Mouse (Mus musculus) bone marrow macrophage, adult 2 months (primary cell): Measurements from ENCODE around the gene Gtf2e1.

Experiments used
- CTCF ChIP-seq: IDR thresholded peaks from 2 replicates; pipeline ENCODE4 v1.5.1; 2012; ENCODE audit warnings: low read depth, mild to moderate bottlenecking, low read length, moderate library complexity
- POLR2A ChIP-seq: IDR thresholded peaks from 2 replicates; pipeline ENCODE4 v1.6.1; 2012; ENCODE audit warnings: mild to moderate bottlenecking, low read depth, low read length, borderline replicate concordance

DNA sequence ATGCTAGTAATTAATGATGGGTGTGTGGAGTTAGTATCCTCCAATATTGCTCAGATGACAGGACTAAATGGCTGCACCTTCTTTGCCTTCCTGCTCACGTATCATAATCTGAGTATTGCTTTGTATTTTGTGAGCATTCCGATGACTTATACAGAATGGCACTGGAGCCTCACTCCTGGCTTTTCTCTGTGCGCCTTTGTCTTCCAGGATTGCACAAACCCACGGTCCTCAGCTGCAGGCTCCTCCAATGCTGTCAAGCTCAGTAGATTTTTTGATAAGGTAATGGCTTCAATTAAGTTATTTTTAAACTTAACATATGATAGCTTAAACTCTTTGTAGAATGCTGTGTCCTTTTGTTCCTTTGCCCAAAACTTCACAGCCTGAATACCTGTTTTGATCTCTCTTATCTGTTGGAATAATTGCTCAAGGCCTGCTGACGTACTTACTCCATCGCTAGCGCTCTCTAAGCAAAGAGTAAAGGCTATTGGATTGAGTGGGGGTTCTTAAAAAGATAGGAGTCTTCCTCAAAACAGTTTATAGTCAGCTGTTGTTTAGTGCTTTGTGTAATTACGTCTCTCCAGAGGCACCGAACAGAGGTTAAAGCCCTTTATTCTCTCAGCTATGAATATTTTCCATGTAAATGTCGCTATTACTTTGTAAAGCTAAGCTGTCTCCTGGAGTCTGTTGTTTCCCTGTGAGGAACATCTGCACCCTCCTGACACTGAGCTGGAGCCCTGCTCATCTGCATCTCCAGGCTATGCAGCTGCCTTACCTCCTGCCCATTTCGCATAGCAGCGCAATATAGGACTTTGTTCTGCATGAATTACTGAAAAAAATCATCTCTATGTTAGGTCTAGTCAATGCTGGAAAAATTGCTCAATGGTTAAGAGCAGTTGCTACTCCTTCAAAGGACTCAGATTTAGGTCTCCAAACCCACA is 27.8 kb upstream of the Gtf2e1 start:
- TF ChIP-seq POLR2A (no peak), CTCF (no peak)
